Mouse (Mus musculus) forebrain, embryonic 15.5 days (tissue): ENCODE measurements around the gene Mon1b. TPM values are rescaled to one million over a fixed set of nuclear protein-coding genes. Genes with fewer than 3 reads are reported as not detected.

Experiments used
- ATAC-seq: fragments of 200-750 bp; cut with Nextera tagmentation; replicated peaks from 2 replicates; pipeline ENCODE4 v1.8.0; 2017; ENCODE audit warnings: mild to moderate bottlenecking, moderate TSS enrichment, moderate library complexity
- H3K27ac ChIP-seq: fragments of 300-500 bp; sonication (generic); replicated peaks from 2 replicates; pipeline ENCODE4 v1.5.1; 2015; ENCODE audit warnings: mild to moderate bottlenecking, inconsistent platforms
- H3K27me3 ChIP-seq: fragments of 300-500 bp; sonication (generic); 2 replicates; pipeline ENCODE4 v1.6.1; 2015; ENCODE audit warnings: inconsistent platforms
- H3K36me3 ChIP-seq: fragments of 300-500 bp; sonication (generic); 2 replicates; pipeline ENCODE4 v1.6.1; 2015; ENCODE audit warnings: mild to moderate bottlenecking, inconsistent platforms
- H3K4me1 ChIP-seq: fragments of 300-500 bp; sonication (generic); 2 replicates; pipeline ENCODE4 v1.6.1; 2015; ENCODE audit warnings: inconsistent platforms
- H3K4me2 ChIP-seq: fragments of 300-500 bp; sonication (generic); replicated peaks from 2 replicates; pipeline ENCODE4 v1.6.1; 2015; ENCODE audit warnings: mild to moderate bottlenecking, inconsistent platforms
- H3K4me3 ChIP-seq: fragments of 300-500 bp; sonication (generic); 2 replicates; pipeline ENCODE4 v1.5.1; 2015; ENCODE audit warnings: mild to moderate bottlenecking, inconsistent platforms
- H3K9ac ChIP-seq: fragments of 300-500 bp; sonication (generic); replicated peaks from 2 replicates; pipeline ENCODE4 v1.6.1; 2015; ENCODE audit warnings: mild to moderate bottlenecking, inconsistent platforms
- H3K9me3 ChIP-seq: fragments of 300-500 bp; sonication (generic); 2 replicates; pipeline ENCODE4 v1.6.1; 2016; ENCODE audit warnings: inconsistent platforms
- WGBS: fragments of 180-500 bp; shearing (Covaris S2); methylation state at CpG from one replicate; pipeline ENCODE4 v1.1.7; 2015; ENCODE audit warnings: mixed read lengths; 5-methylcytosine and 5-hydroxymethylcytosine counted together
- polyA plus RNA-seq: library from polyadenylated mRNA; unstranded; fragments of >200 nt; fragmentation: Nextera tagmentation; extraction: Ambion mirVana; gene quantifications from 2 replicates; pipeline ENCODE4 v1.2.1, GENCODE M21; 2015

The Mon1b gene
- polyA plus RNA-seq, 1 experiment from 2014 or later: 12.8 TPM

- no peak overlapping the region for H3K4me3 ChIP-seq
- WGBS: 46% methylated on average over 2 of the region's 2 CpGs
- H3K9me3 ChIP-seq: no peaks in the 10 kb centered on the region
- no peaks in the 10 kb centered on the region for H3K27me3 ChIP-seq
- no peak overlapping the region for H3K4me2 ChIP-seq
- no peak overlapping the region for H3K9ac ChIP-seq
- peak; percentile 21; the same call in 1 of the 2 replicates for ATAC-seq
- H3K36me3 ChIP-seq: no peaks in the 10 kb centered on the region
- no peak overlapping the region for H3K27ac ChIP-seq
- peaks cover 7% of the 10 kb centered on the region; the same call in 1 of the 2 replicates for H3K4me1 ChIP-seq
Observed at GRCm38 (mm10) chr8:113675281-113675680, 39.9 kb downstream of the Mon1b start.

GRCm38 (mm10) chr8:113676811-113677210, 41.4 kb downstream of the Mon1b start:
- peaks cover 7% of the 10 kb centered on the region; the same call in 1 of the 2 replicates for H3K4me1 ChIP-seq
- H3K27me3 ChIP-seq: no peaks in the 10 kb centered on the region
- H3K4me2 ChIP-seq: no peak overlapping the region
- WGBS: 88% methylated on average over 1 of the region's 1 CpGs
- no peak overlapping the region for H3K27ac ChIP-seq
- no peaks in the 10 kb centered on the region for H3K36me3 ChIP-seq
- no peaks in the 10 kb centered on the region for H3K9me3 ChIP-seq
- no peak overlapping the region for H3K4me3 ChIP-seq
- no peak for ATAC-seq
- H3K9ac ChIP-seq: no peak overlapping the region

- H3K27ac ChIP-seq: no peak overlapping the region
- no peaks in the 10 kb centered on the region; the same call in 1 of the 2 replicates for H3K4me1 ChIP-seq
- H3K9me3 ChIP-seq: peaks cover 4% of the 10 kb centered on the region; the same call in 1 of the 2 replicates
- 88% methylated on average over 3 of the region's 3 CpGs for WGBS
- no peak overlapping the region for H3K9ac ChIP-seq
- no peaks in the 10 kb centered on the region for H3K27me3 ChIP-seq
- no peak for ATAC-seq
- no peak overlapping the region for H3K4me3 ChIP-seq
- H3K4me2 ChIP-seq: no peak overlapping the region
- H3K36me3 ChIP-seq: no peaks in the 10 kb centered on the region
Observed at GRCm38 (mm10) chr8:113679361-113679760, 44.0 kb downstream of the Mon1b start.

- Histone ChIP-seq H3K27me3 (no peaks in the 10 kb centered on the region), H3K9ac (no peak overlapping the region), H3K4me2 (peak overlapping the region; percentile 11), H3K4me1 (peaks cover 25% of the 10 kb centered on the region), H3K9me3 (peaks cover 5% of the 10 kb centered on the region; the same call in 1 of the 2 replicates), H3K36me3 (no peaks in the 10 kb centered on the region), H3K4me3 (no peak overlapping the region), H3K27ac (peak overlapping the region; percentile 27; the same call in 1 of the 2 replicates)
- ATAC-seq: peak; percentile 46; the same call in 1 of the 2 replicates
- 67% methylated on average over 17 of the region's 17 CpGs for WGBS
Observed at GRCm38 (mm10) chr8:113687889-113688542, 52.6 kb downstream of the Mon1b start.

- no peak overlapping the region for H3K9ac ChIP-seq
- peaks cover 25% of the 10 kb centered on the region for H3K4me1 ChIP-seq
- H3K4me3 ChIP-seq: no peak overlapping the region
- H3K9me3 ChIP-seq: peaks cover 5% of the 10 kb centered on the region; the same call in 1 of the 2 replicates
- H3K36me3 ChIP-seq: no peaks in the 10 kb centered on the region
- no peaks in the 10 kb centered on the region for H3K27me3 ChIP-seq
- WGBS: 79% methylated on average over 8 of the region's 8 CpGs
- no peak overlapping the region for H3K27ac ChIP-seq
- ATAC-seq: no peak
- no peak overlapping the region for H3K4me2 ChIP-seq
Observed at GRCm38 (mm10) chr8:113688543-113688915, 53.1 kb downstream of the Mon1b start.

GRCm38 (mm10) chr8:113691622-113692343, 56.4 kb downstream of the Mon1b start:
- WGBS: 46% methylated on average over 14 of the region's 14 CpGs
- H3K4me2 ChIP-seq: peak overlapping the region; percentile 10; the same call in 1 of the 2 replicates
- H3K4me3 ChIP-seq: no peak overlapping the region
- H3K27ac ChIP-seq: peak overlapping the region; percentile 76
- peaks cover 25% of the 10 kb centered on the region for H3K4me1 ChIP-seq
- ATAC-seq: peak; percentile 58; the same call in 1 of the 2 replicates
- no peaks in the 10 kb centered on the region for H3K9me3 ChIP-seq
- no peak overlapping the region for H3K9ac ChIP-seq
- peaks cover 3% of the 10 kb centered on the region; the same call in 1 of the 2 replicates for H3K36me3 ChIP-seq
- H3K27me3 ChIP-seq: no peaks in the 10 kb centered on the region

Other genes with a start within 250 kb of the Mon1b start
- 0.47 TPM in 1 of 2 replicates, not detected in the other for gene Syce1l, start 7.6 kb downstream of the Mon1b start, polyA plus RNA-seq
- gene Adamts18, start 213.2 kb downstream of the Mon1b start, polyA plus RNA-seq: 22.1 and 23.3 TPM in 2 replicates